Mouse (Mus musculus): ENCODE results near the gene Ifitm5. TPM values are rescaled to one million over a fixed set of nuclear protein-coding genes. Genes with fewer than 3 reads are reported as not detected.

Gene Ifitm5
- polyA plus RNA-seq, 1 experiment from 2014 or later = 0.22 TPM

DNA sequence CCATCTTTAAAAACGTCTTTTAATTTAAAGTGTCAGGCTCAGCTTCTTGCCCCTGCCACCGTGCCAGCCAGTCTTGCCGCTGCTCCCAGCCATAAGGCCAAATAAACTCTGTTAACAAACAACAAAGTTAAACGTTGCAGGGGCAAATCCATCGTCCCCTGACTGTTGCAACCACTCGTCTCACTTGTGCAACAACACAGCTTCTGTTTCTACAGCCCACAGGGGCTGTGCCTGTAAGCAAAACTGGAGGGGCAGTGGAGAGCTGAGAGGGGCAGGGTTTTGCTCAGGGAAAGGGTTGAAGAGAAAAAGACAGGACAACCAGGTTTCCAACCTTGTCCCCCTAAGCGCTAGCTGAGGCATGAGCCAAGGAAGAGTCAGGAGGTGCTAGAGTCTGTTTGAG lies 41.9 kb downstream of the Ifitm5 start:
- H3K4me2 ChIP-seq (replicated peaks) = no peak overlapping the region; the same call in 1 of the 2 replicates
- no peaks in the 10 kb centered on the region for H3K9me3 ChIP-seq
- H3K4me1 ChIP-seq (replicated peaks) = peaks cover 4% of the 10 kb centered on the region
- 54% methylated on average over 7 of the region's 7 CpGs for WGBS
- ATAC-seq = peak; percentile 12; the same call in 1 of the 2 replicates
- no peaks in the 10 kb centered on the region for H3K36me3 ChIP-seq
- H3K27ac ChIP-seq = no peak overlapping the region
- no peak overlapping the region for H3K4me3 ChIP-seq (replicated peaks)
- no peak overlapping the region for H3K9ac ChIP-seq (replicated peaks)
- peaks cover 3% of the 10 kb centered on the region; the same call in 1 of the 2 replicates for H3K27me3 ChIP-seq

GRCm38 (mm10) chr7:140907697-140908096 lies 42.4 kb downstream of the Ifitm5 start:
- 81% methylated on average over 7 of the region's 7 CpGs for WGBS
- Histone ChIP-seq H3K4me1 (replicated peaks) (peaks cover 4% of the 10 kb centered on the region), H3K4me2 (replicated peaks) (no peak overlapping the region), H3K9me3 (no peaks in the 10 kb centered on the region), H3K4me3 (replicated peaks) (no peak overlapping the region), H3K27ac (no peak overlapping the region), H3K27me3 (peaks cover 3% of the 10 kb centered on the region; the same call in 1 of the 2 replicates), H3K9ac (replicated peaks) (no peak overlapping the region), H3K36me3 (no peaks in the 10 kb centered on the region)
- ATAC-seq = no peak

DNA sequence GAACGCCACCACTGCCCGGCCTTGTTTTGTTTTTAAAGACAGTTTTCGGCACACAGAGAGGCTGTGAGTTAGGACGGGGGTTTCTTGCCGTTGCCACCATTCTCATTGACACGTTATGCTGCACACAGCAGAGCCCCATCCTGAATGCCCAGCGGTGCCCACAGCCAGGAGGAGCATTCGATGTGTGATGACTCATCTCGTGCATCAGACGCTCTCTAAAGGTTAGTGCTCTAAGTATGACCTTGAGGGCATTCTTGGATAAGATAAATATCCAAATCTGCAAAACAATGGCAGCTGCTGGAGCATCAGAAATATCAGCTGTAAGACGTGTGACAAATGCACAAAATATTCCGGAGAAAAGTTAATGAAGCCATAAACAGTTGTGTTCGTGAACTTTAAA lies 43.0 kb downstream of the Ifitm5 start:
- H3K27me3 ChIP-seq = peaks cover 3% of the 10 kb centered on the region; the same call in 1 of the 2 replicates
- H3K27ac ChIP-seq = no peak overlapping the region
- H3K4me2 ChIP-seq (replicated peaks) = no peak overlapping the region
- no peaks in the 10 kb centered on the region for H3K36me3 ChIP-seq
- WGBS = 90% methylated on average over 13 of the region's 13 CpGs
- no peak overlapping the region for H3K4me3 ChIP-seq (replicated peaks)
- peaks cover 4% of the 10 kb centered on the region for H3K4me1 ChIP-seq (replicated peaks)
- H3K9ac ChIP-seq (replicated peaks) = no peak overlapping the region
- no peaks in the 10 kb centered on the region for H3K9me3 ChIP-seq
- ATAC-seq = no peak

GRCm38 (mm10) chr7:140905642-140906081 lies 44.4 kb downstream of the Ifitm5 start:
- Histone ChIP-seq H3K4me2 (replicated peaks) (no peak overlapping the region), H3K27ac (no peak overlapping the region), H3K4me3 (replicated peaks) (no peak overlapping the region), H3K36me3 (no peaks in the 10 kb centered on the region), H3K27me3 (no peaks in the 10 kb centered on the region), H3K4me1 (replicated peaks) (peaks cover 4% of the 10 kb centered on the region), H3K9me3 (no peaks in the 10 kb centered on the region), H3K9ac (replicated peaks) (no peak overlapping the region)
- ATAC-seq = no peak
- 89% methylated on average over 2 of the region's 2 CpGs for WGBS

DNA sequence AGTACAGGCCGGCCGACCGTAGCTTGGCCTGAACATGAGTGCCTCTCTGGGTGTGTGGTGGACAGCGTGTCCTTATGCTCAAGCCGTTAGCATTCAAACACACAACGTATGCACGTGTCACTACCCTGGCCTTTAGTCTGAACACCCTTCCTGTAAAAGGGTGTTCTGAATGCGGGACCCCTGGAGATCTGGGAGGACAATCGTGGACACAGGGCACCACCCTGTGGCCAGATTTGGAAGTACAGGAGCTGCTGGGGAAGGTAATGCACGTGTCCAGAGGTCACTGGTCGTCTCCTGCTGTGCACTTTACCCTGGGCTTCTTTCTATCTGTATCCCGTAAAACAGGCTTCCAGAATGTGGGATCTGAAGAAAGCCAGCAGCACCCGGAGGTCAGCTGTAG lies 46.9 kb downstream of the Ifitm5 start:
- Histone ChIP-seq H3K27me3 (no peaks in the 10 kb centered on the region), H3K4me3 (replicated peaks) (no peak overlapping the region), H3K27ac (no peak overlapping the region), H3K4me1 (replicated peaks) (no peaks in the 10 kb centered on the region; the same call in 1 of the 2 replicates), H3K4me2 (replicated peaks) (no peak overlapping the region), H3K36me3 (peaks cover 22% of the 10 kb centered on the region), H3K9me3 (no peaks in the 10 kb centered on the region), H3K9ac (replicated peaks) (0 out of 2 replicates have a peak overlapping the region, but pooled peaks have one; percentile 16)
- WGBS = 22% methylated on average over 13 of the region's 13 CpGs
- ATAC-seq = peak; percentile 73

DNA sequence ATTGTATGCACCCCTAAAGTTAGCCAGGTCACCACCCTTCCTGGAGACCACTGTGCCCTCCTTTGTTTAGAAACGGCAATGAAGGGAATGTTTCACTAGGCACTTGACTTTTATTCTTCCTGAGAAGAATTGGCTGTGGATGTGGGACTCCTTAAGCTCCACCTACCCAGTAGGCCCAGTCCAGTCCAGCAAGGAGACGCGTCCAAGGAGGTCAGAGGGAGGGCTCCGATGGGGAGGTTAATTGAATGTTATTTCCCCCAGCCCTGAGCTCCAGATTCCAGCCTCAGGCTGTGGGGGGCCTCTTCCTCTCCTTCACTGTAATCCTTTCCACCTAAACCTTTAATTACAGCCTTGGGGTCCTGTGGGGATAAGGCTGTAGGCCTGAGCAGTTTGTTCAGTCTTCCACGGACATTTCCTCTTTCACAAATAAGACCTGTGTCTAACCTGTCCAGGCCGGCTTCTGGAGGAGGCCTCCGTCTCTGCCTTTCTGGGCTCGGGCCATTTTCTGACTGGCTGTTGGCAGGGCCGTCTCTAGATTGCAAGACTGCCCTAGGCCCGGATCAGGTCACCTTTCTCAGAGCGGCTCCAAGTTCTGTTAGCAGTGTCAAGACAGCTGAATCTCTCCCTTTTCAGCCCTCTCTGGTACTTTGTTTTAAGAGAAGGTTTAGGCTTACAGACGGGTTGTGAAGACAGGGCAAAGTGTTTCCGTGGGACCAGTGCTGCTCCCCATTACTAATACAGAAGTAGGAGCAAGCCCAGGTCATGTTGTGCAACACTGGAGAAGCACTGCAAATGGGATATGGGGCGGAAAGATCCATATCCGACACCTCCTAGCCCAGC lies 47.8 kb downstream of the Ifitm5 start:
- WGBS = 80% methylated on average over 15 of the region's 15 CpGs
- H3K27me3 ChIP-seq = no peaks in the 10 kb centered on the region
- H3K9ac ChIP-seq (replicated peaks) = no peak overlapping the region

GRCm38 (mm10) chr7:140900220-140900619 lies 49.9 kb downstream of the Ifitm5 start, which contains the start of gene Cox8b:
Gene Cox8b (minus strand): TSS chr7:140900446.
- 83% methylated on average over 10 of the region's 10 CpGs for WGBS
- Histone ChIP-seq H3K9me3 (no peaks in the 10 kb centered on the region), H3K9ac (replicated peaks) (no peak within 1 kb of the TSS), H3K36me3 (peaks cover 46% of the 10 kb centered on the region), H3K27me3 (no peaks in the 10 kb centered on the region), H3K4me2 (replicated peaks) (no peak within 1 kb of the TSS), H3K27ac (no peak within 1 kb of the TSS), H3K4me1 (replicated peaks) (no peaks in the 10 kb centered on the region; the same call in 1 of the 2 replicates), H3K4me3 (replicated peaks) (no peak within 1 kb of the TSS)
- no peak for ATAC-seq

More for the DNA sequence above, 47.8 kb downstream of the Ifitm5 start:
- no peak overlapping the region for H3K4me2 ChIP-seq (replicated peaks)
- H3K36me3 ChIP-seq = peaks cover 31% of the 10 kb centered on the region
- no peak for ATAC-seq
- no peak overlapping the region for H3K27ac ChIP-seq
- H3K4me1 ChIP-seq (replicated peaks) = no peaks in the 10 kb centered on the region; the same call in 1 of the 2 replicates
- H3K9me3 ChIP-seq = no peaks in the 10 kb centered on the region
- no peak overlapping the region for H3K4me3 ChIP-seq (replicated peaks)

DNA sequence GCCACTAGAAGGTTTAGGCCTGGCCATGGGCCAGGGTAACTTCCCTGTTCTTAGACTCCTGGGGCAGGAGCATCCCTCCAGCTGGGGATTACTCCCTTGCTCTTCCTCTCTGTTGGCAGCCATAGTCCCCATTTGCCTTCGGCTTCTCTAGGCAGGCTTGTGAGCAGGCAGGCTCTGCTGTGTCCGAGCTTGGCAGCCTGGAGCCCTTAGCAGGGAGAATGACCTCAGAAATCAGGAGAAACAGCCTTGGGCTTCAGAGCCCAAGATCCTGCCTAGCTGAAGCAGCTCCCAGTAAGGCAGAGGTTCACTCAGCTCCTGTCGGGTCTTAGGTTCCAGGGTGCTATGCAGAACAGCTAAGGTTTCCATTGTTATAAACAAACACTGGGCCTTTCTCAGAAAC lies 51.0 kb downstream of the Ifitm5 start:
- no peaks in the 10 kb centered on the region for H3K9me3 ChIP-seq
- no peak for ATAC-seq
- H3K9ac ChIP-seq (replicated peaks) = no peak overlapping the region
- no peaks in the 10 kb centered on the region; the same call in 1 of the 2 replicates for H3K4me1 ChIP-seq (replicated peaks)
- H3K27ac ChIP-seq = no peak overlapping the region
- peaks cover 56% of the 10 kb centered on the region for H3K36me3 ChIP-seq
- 81% methylated on average over 3 of the region's 3 CpGs for WGBS
- H3K4me2 ChIP-seq (replicated peaks) = no peak overlapping the region
- no peak overlapping the region for H3K4me3 ChIP-seq (replicated peaks)
- H3K27me3 ChIP-seq = no peaks in the 10 kb centered on the region

Other genes with a start within 250 kb of the Ifitm5 start
- not detected in 2 replicates for gene Cyp2e1, start 186.6 kb downstream of the Ifitm5 start, polyA plus RNA-seq (2015; fragmentation: Nextera tagmentation; extraction: Ambion mirVana)
- gene Syce1, start 162.4 kb downstream of the Ifitm5 start, polyA plus RNA-seq (2015; fragmentation: Nextera tagmentation; extraction: Ambion mirVana) = 0.22 and 0.24 TPM in 2 replicates
- 20.4 and 24.4 TPM in 2 replicates for gene Zfp941, start 128.1 kb downstream of the Ifitm5 start, polyA plus RNA-seq (2015; fragmentation: Nextera tagmentation; extraction: Ambion mirVana)
- gene Urah, start 115.3 kb downstream of the Ifitm5 start, polyA plus RNA-seq (2015; fragmentation: Nextera tagmentation; extraction: Ambion mirVana) = not detected in 2 replicates
- not detected in 2 replicates for gene Scgb1c1, start 104.7 kb downstream of the Ifitm5 start, polyA plus RNA-seq (2015; fragmentation: Nextera tagmentation; extraction: Ambion mirVana)
- gene Odf3, start 102.5 kb downstream of the Ifitm5 start, polyA plus RNA-seq (2015; fragmentation: Nextera tagmentation; extraction: Ambion mirVana) = 0.13 TPM in 1 of 2 replicates, not detected in the other
- not detected in 2 replicates for gene Gm45785, start 94.0 kb downstream of the Ifitm5 start, polyA plus RNA-seq (2015; fragmentation: Nextera tagmentation; extraction: Ambion mirVana)
- gene Ric8a, start 93.3 kb downstream of the Ifitm5 start, polyA plus RNA-seq (2015; fragmentation: Nextera tagmentation; extraction: Ambion mirVana) = 89.3 and 98.1 TPM in 2 replicates
- 37.7 and 38.0 TPM in 2 replicates for gene Bet1l, start 92.7 kb downstream of the Ifitm5 start, polyA plus RNA-seq (2015; fragmentation: Nextera tagmentation; extraction: Ambion mirVana)
- gene Psmd13, start 68.3 kb downstream of the Ifitm5 start, polyA plus RNA-seq (2015; fragmentation: Nextera tagmentation; extraction: Ambion mirVana) = 287 and 302 TPM in 2 replicates
- 40.7 and 42.1 TPM in 2 replicates for gene Sirt3, start 68.0 kb downstream of the Ifitm5 start, polyA plus RNA-seq (2015; fragmentation: Nextera tagmentation; extraction: Ambion mirVana)
- not detected in 2 replicates for gene Cox8b, start 49.8 kb downstream of the Ifitm5 start, polyA plus RNA-seq (2015; fragmentation: Nextera tagmentation; extraction: Ambion mirVana)
- gene Nlrp6, start 29.4 kb downstream of the Ifitm5 start, polyA plus RNA-seq (2015; fragmentation: Nextera tagmentation; extraction: Ambion mirVana) = 0.17 and 0.18 TPM in 2 replicates
- gene Pgghg, start 8.9 kb downstream of the Ifitm5 start, polyA plus RNA-seq (2015; fragmentation: Nextera tagmentation; extraction: Ambion mirVana) = 8.4 and 8.7 TPM in 2 replicates
- not detected in 2 replicates for gene Gm45717, start 5.6 kb upstream of the Ifitm5 start, polyA plus RNA-seq (2015; fragmentation: Nextera tagmentation; extraction: Ambion mirVana)
- gene Ifitm2, start 5.7 kb upstream of the Ifitm5 start, polyA plus RNA-seq (2015; fragmentation: Nextera tagmentation; extraction: Ambion mirVana) = 125 and 144 TPM in 2 replicates
- 10.2 and 10.3 TPM in 2 replicates for gene Ifitm1, start 16.9 kb upstream of the Ifitm5 start, polyA plus RNA-seq (2015; fragmentation: Nextera tagmentation; extraction: Ambion mirVana)
- gene Ifitm3, start 60.5 kb upstream of the Ifitm5 start, polyA plus RNA-seq (2015; fragmentation: Nextera tagmentation; extraction: Ambion mirVana) = 22.6 and 26.2 TPM in 2 replicates
- gene Ifitm6, start 67.6 kb upstream of the Ifitm5 start, polyA plus RNA-seq (2015; fragmentation: Nextera tagmentation; extraction: Ambion mirVana) = 0.51 and 0.54 TPM in 2 replicates
- gene Gm17387, start 78.8 kb upstream of the Ifitm5 start, polyA plus RNA-seq (2015; fragmentation: Nextera tagmentation; extraction: Ambion mirVana) = not detected in 2 replicates
- 44.1 and 48.3 TPM in 2 replicates for gene B4galnt4, start 110.8 kb upstream of the Ifitm5 start, polyA plus RNA-seq (2015; fragmentation: Nextera tagmentation; extraction: Ambion mirVana)
- 0.14 and 0.15 TPM in 2 replicates for gene Pkp3, start 127.9 kb upstream of the Ifitm5 start, polyA plus RNA-seq (2015; fragmentation: Nextera tagmentation; extraction: Ambion mirVana)
- 1.8 and 2.6 TPM in 2 replicates for gene Sigirr, start 150.3 kb upstream of the Ifitm5 start, polyA plus RNA-seq (2015; fragmentation: Nextera tagmentation; extraction: Ambion mirVana)
- gene Ano9, start 167.5 kb upstream of the Ifitm5 start, polyA plus RNA-seq (2015; fragmentation: Nextera tagmentation; extraction: Ambion mirVana) = 0.07 and 0.35 TPM in 2 replicates
- 77.4 TPM in 2 replicates for gene Ptdss2, start 172.1 kb upstream of the Ifitm5 start, polyA plus RNA-seq (2015; fragmentation: Nextera tagmentation; extraction: Ambion mirVana)
- gene Rnh1, start 222.6 kb upstream of the Ifitm5 start, polyA plus RNA-seq (2015; fragmentation: Nextera tagmentation; extraction: Ambion mirVana) = 40.5 and 45.3 TPM in 2 replicates
- gene Hras, start 243.7 kb upstream of the Ifitm5 start, polyA plus RNA-seq (2015; fragmentation: Nextera tagmentation; extraction: Ambion mirVana) = 86.4 and 114 TPM in 2 replicates
- gene Lrrc56, start 243.9 kb upstream of the Ifitm5 start, polyA plus RNA-seq (2015; fragmentation: Nextera tagmentation; extraction: Ambion mirVana) = 13.9 and 15.6 TPM in 2 replicates

Measured in midbrain, embryonic 13.5 days (tissue).